Mouse (Mus musculus) bone marrow, adult 2 months (tissue): Measurements from ENCODE around the gene Vps26b. TPM values are rescaled to one million over a fixed set of nuclear protein-coding genes. Genes with fewer than 3 reads are reported as not detected.

ENCODE experiments used
- H3K27ac ChIP-seq: fragments of 200-500 bp; 2 replicates; pipeline ENCODE4 v1.5.1; 2012; ENCODE audit warnings: low read depth, mild to moderate bottlenecking, control low read depth, inconsistent platforms, low read length; ENCODE audit not compliant: control insufficient read depth, poor library complexity, insufficient read depth
- H3K4me1 ChIP-seq: fragments of 200-500 bp; 2 replicates; pipeline ENCODE4 v1.6.1; 2011; ENCODE audit warnings: low read length; ENCODE audit not compliant: control insufficient read depth, insufficient read depth
- H3K4me3 ChIP-seq: fragments of 200-500 bp; replicated peaks from 2 replicates; pipeline ENCODE3; 2011; ENCODE audit warnings: mild to moderate bottlenecking, low read depth, low read length, control low read depth; ENCODE audit not compliant: control insufficient read depth
- CTCF ChIP-seq: fragments of 200-500 bp; IDR thresholded peaks from 2 replicates; pipeline ENCODE4 v1.5.1; 2011; ENCODE audit warnings: low read length, control low read depth; ENCODE audit not compliant: control insufficient read depth, insufficient read depth
- POLR2A ChIP-seq: fragments of 200-500 bp; IDR thresholded peaks from 2 replicates; pipeline ENCODE4 v1.6.1; 2011; ENCODE audit warnings: low read depth, mild to moderate bottlenecking, control low read depth, low read length, borderline replicate concordance; ENCODE audit not compliant: control insufficient read depth
- WGBS: fragments of 180-500 bp; shearing (Covaris S2); methylation state at CpG from one replicate; pipeline ENCODE4 v1.1.7; 2018; 5-methylcytosine and 5-hydroxymethylcytosine counted together
- polyA plus RNA-seq: library from polyadenylated mRNA; stranded (reverse); fragments of >200 nt; gene quantifications from 2 replicates; pipeline ENCODE4 v1.2.4, GENCODE M21; 2011; ENCODE audit warnings: low replicate concordance; ENCODE audit not compliant: missing spikeins, insufficient read depth, insufficient read length

The Vps26b gene
- polyA plus RNA-seq, 1 experiment: 17.7 TPM

DNA sequence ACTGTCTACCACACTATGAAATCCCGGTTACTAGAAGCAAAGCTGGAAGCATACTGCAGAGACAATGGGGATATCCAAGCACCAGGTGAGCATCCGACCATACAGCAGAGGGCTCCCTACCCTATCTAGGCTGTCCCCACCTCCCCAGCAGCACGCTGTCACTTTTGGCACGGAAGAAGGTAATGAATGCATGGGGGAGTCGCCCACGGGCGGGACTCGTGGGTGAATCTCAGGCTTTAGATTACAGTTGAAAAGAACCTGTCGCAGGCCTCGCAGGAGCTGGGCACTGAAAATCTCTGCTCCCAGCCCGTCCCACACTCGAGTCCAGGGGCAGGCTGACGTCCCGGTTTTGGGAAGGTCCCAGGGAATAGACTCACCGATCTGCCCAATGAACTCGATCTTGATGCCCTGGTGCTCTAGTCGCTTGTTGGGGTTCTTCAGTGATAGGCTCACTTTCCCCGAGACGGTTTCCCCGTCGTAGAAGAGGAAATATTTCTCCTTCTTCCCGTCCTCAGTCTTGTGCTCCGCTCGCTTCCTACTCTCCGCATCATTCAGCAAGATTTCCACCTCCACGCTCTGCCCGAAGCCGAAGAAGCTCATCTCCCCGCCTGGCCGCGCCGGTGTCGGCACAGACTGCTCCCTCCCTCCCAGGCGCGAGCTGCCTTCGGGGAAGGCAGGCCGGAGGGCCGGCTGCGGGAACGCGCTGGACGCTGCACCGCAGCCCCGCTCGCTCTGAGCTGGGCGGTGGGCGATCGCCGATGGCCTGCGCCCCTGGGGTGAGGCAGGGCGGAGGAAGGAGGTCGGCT lies 640 bp downstream of the Vps26b start:
- H3K27ac ChIP-seq: peak overlapping the region; percentile 78
- WGBS: under 1% methylated on average over 52 of the region's 52 CpGs
- H3K4me1 ChIP-seq: peaks cover 5% of the 10 kb centered on the region
- peak overlapping the region; percentile 95 for H3K4me3 ChIP-seq
- TF ChIP-seq CTCF (peak; percentile 27; the same call in 1 of the 2 replicates), POLR2A (no peak)

GRCm38 (mm10) chr9:27026708-27027107 lies 3.2 kb downstream of the Vps26b start:
- Histone ChIP-seq H3K4me3 (no peak overlapping the region), H3K4me1 (peaks cover 8% of the 10 kb centered on the region), H3K27ac (no peak overlapping the region)
- no peak for TF ChIP-seq POLR2A
- TF ChIP-seq CTCF: no peak
- 4% methylated on average over 1 of the region's 1 CpGs for WGBS

- Histone ChIP-seq H3K27ac (peak overlapping the region; percentile 24; the same call in 1 of the 2 replicates), H3K4me1 (peaks cover 8% of the 10 kb centered on the region), H3K4me3 (peak overlapping the region; percentile 24)
- WGBS: 10% methylated on average over 4 of the region's 4 CpGs
- TF ChIP-seq POLR2A: no peak
- TF ChIP-seq CTCF: no peak
Measured at GRCm38 (mm10) chr9:27023681-27024080, 6.2 kb downstream of the Vps26b start.

DNA sequence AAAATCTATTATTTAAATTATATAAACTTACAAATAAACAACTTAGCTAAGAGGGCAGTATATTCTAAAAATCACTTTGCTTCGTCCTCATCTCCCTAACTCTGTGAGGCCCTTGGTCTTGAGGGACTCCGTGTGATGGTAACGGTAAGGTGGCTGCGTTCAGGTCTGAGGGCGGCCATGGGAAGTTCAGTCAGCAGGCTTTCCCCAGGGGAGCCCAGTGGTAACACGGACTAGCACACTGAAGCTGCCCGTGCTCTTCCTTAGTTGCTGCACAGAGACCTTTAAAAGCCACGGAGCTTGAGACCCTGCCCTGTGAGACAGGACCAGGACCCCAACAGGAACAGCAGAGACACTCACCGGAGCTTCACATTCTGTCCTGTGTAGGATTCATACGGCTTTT lies 10.9 kb downstream of the Vps26b start:
- peaks cover 3% of the 10 kb centered on the region; the same call in 1 of the 2 replicates for H3K4me1 ChIP-seq
- TF ChIP-seq POLR2A: no peak
- no peak for TF ChIP-seq CTCF
- H3K27ac ChIP-seq: no peak overlapping the region
- H3K4me3 ChIP-seq: no peak overlapping the region
- WGBS: 82% methylated on average over 10 of the region's 10 CpGs

DNA sequence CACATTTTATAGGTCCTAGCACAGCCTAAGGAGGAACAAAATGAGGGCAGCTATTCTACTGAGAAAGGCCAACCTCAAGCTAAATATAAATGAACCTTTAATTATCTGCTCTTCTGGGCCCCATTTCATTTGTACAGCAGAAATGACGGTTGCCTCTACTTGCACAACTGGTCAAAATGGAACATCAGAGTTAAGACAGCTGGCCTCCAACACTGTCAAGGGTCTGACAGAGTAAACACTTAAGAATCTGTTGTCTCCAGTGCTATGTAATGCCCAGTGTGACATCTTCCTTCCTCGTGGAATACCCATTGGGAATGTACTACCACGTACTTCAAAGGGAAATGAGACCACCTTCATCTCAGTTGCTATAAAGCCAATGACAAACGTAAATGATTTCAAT lies 18.3 kb downstream of the Vps26b start:
- Histone ChIP-seq H3K27ac (no peak overlapping the region), H3K4me1 (no peaks in the 10 kb centered on the region), H3K4me3 (no peak overlapping the region)
- 85% methylated on average over 4 of the region's 4 CpGs for WGBS
- TF ChIP-seq CTCF: no peak
- no peak for TF ChIP-seq POLR2A

GRCm38 (mm10) chr9:27009231-27009630 lies 20.6 kb downstream of the Vps26b start:
- no peaks in the 10 kb centered on the region for H3K4me1 ChIP-seq
- no peak overlapping the region for H3K4me3 ChIP-seq
- TF ChIP-seq CTCF (no peak), POLR2A (no peak)
- H3K27ac ChIP-seq: no peak overlapping the region
- WGBS: 82% methylated on average over 5 of the region's 5 CpGs

- H3K27ac ChIP-seq: no peak overlapping the region
- 84% methylated on average over 5 of the region's 5 CpGs for WGBS
- no peak overlapping the region for H3K4me3 ChIP-seq
- no peaks in the 10 kb centered on the region for H3K4me1 ChIP-seq
- TF ChIP-seq CTCF: no peak
- TF ChIP-seq POLR2A: no peak
Measured at GRCm38 (mm10) chr9:27006866-27007265, 23.0 kb downstream of the Vps26b start.

DNA sequence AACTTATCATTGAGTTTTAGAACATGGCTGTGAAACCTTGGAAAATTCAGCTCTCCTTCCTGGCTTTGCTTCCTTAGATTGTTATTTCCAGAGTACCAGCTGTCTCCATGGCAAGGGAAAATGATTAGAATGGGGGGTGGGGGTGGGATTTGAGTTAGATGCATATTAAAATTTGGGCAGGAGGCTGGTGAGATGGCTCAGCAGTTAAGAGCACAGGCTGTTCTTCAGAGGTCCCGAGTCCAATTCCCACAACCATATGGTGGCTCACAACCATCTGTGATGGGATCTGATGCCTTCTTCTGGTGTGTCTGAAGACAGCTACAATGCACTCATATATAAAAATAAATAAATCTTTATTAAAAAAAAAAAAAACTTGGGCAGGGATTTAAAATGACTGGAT lies 23.9 kb downstream of the Vps26b start:
- TF ChIP-seq POLR2A (no peak), CTCF (no peak)
- 85% methylated on average over 1 of the region's 1 CpGs for WGBS
- no peaks in the 10 kb centered on the region for H3K4me1 ChIP-seq

GRCm38 (mm10) chr9:27005231-27005630 lies 24.6 kb downstream of the Vps26b start:
- 88% methylated on average over 3 of the region's 3 CpGs for WGBS
- no peaks in the 10 kb centered on the region for H3K4me1 ChIP-seq
- H3K4me3 ChIP-seq: no peak overlapping the region
- TF ChIP-seq POLR2A (no peak), CTCF (no peak)
- H3K27ac ChIP-seq: no peak overlapping the region

More for the DNA sequence above, 23.9 kb downstream of the Vps26b start:
- Histone ChIP-seq H3K4me3 (no peak overlapping the region), H3K27ac (no peak overlapping the region)
